Mouse (Mus musculus): ENCODE data around the gene Gm13420.

GRCm38 (mm10) chr2:29729500-29729899 is 22.0 kb downstream of the Gm13420 start:
- TF ChIP-seq EP300 (IDR thresholded peaks at IDR 0.05; ENCODE audit: low read depth) (no peak), CTCF (IDR thresholded peaks at IDR 0.05; ENCODE audit: low read depth) (no peak)
